Mouse (Mus musculus) forebrain, embryonic 15.5 days (tissue): Measurements from ENCODE around the gene H2afv. TPM values are rescaled to one million over a fixed set of nuclear protein-coding genes. Genes with fewer than 3 reads are reported as not detected.

Source experiments
- ATAC-seq: fragments of 200-750 bp; cut with Nextera tagmentation; replicated peaks from 2 replicates; pipeline ENCODE4 v1.8.0; 2017; ENCODE audit warnings: mild to moderate bottlenecking, moderate TSS enrichment, moderate library complexity
- H3K27ac ChIP-seq: fragments of 300-500 bp; sonication (generic); replicated peaks from 2 replicates; pipeline ENCODE4 v1.5.1; 2015; ENCODE audit warnings: mild to moderate bottlenecking, inconsistent platforms
- H3K27me3 ChIP-seq: fragments of 300-500 bp; sonication (generic); 2 replicates; pipeline ENCODE4 v1.6.1; 2015; ENCODE audit warnings: inconsistent platforms
- H3K36me3 ChIP-seq: fragments of 300-500 bp; sonication (generic); 2 replicates; pipeline ENCODE4 v1.6.1; 2015; ENCODE audit warnings: mild to moderate bottlenecking, inconsistent platforms
- H3K4me1 ChIP-seq: fragments of 300-500 bp; sonication (generic); 2 replicates; pipeline ENCODE4 v1.6.1; 2015; ENCODE audit warnings: inconsistent platforms
- H3K4me2 ChIP-seq: fragments of 300-500 bp; sonication (generic); replicated peaks from 2 replicates; pipeline ENCODE4 v1.6.1; 2015; ENCODE audit warnings: mild to moderate bottlenecking, inconsistent platforms
- H3K4me3 ChIP-seq: fragments of 300-500 bp; sonication (generic); 2 replicates; pipeline ENCODE4 v1.5.1; 2015; ENCODE audit warnings: mild to moderate bottlenecking, inconsistent platforms
- H3K9ac ChIP-seq: fragments of 300-500 bp; sonication (generic); replicated peaks from 2 replicates; pipeline ENCODE4 v1.6.1; 2015; ENCODE audit warnings: mild to moderate bottlenecking, inconsistent platforms
- H3K9me3 ChIP-seq: fragments of 300-500 bp; sonication (generic); 2 replicates; pipeline ENCODE4 v1.6.1; 2016; ENCODE audit warnings: inconsistent platforms
- WGBS: fragments of 180-500 bp; shearing (Covaris S2); methylation state at CpG from one replicate; pipeline ENCODE4 v1.1.7; 2015; ENCODE audit warnings: mixed read lengths; 5-methylcytosine and 5-hydroxymethylcytosine counted together
- microRNA-seq: library from miRNA; unstranded; fragments of <30 nt; microRNA quantifications from one replicate; pipeline ENCODE4, GENCODE M21; 2016
- polyA plus RNA-seq: library from polyadenylated mRNA; unstranded; fragments of >200 nt; fragmentation: Nextera tagmentation; extraction: Ambion mirVana; gene quantifications from 2 replicates; pipeline ENCODE4 v1.2.1, GENCODE M21; 2015

The H2afv gene
- polyA plus RNA-seq, 1 experiment from 2014 or later: 576 TPM

- H3K9ac ChIP-seq: no peak overlapping the region
- no peak overlapping the region for H3K27ac ChIP-seq
- peaks cover 49% of the 10 kb centered on the region for H3K36me3 ChIP-seq
- H3K4me3 ChIP-seq: no peak overlapping the region
- no peak for ATAC-seq
- 92% methylated on average over 6 of the region's 6 CpGs for WGBS
- no peaks in the 10 kb centered on the region for H3K27me3 ChIP-seq
- no peaks in the 10 kb centered on the region for H3K9me3 ChIP-seq
- no peak overlapping the region for H3K4me2 ChIP-seq
- H3K4me1 ChIP-seq: peaks cover 32% of the 10 kb centered on the region
Observed at GRCm38 (mm10) chr11:6392857-6393256, 51.4 kb downstream of the H2afv start.

GRCm38 (mm10) chr11:6391516-6392276 is 52.5 kb downstream of the H2afv start:
- Histone ChIP-seq H3K27me3 (no peaks in the 10 kb centered on the region), H3K9ac (no peak overlapping the region), H3K4me1 (peaks cover 32% of the 10 kb centered on the region), H3K4me3 (no peak overlapping the region), H3K27ac (no peak overlapping the region), H3K9me3 (no peaks in the 10 kb centered on the region), H3K4me2 (no peak overlapping the region), H3K36me3 (peaks cover 38% of the 10 kb centered on the region)
- no peak for ATAC-seq
- 93% methylated on average over 8 of the region's 8 CpGs for WGBS

GRCm38 (mm10) chr11:6390376-6391053 is 53.7 kb downstream of the H2afv start:
- WGBS: 80% methylated on average over 8 of the region's 8 CpGs
- peaks cover 32% of the 10 kb centered on the region for H3K4me1 ChIP-seq
- H3K4me3 ChIP-seq: peak overlapping the region; percentile 85
- H3K36me3 ChIP-seq: peaks cover 26% of the 10 kb centered on the region
- no peaks in the 10 kb centered on the region for H3K9me3 ChIP-seq
- peak overlapping the region; percentile 93 for H3K9ac ChIP-seq
- ATAC-seq: no peak
- H3K4me2 ChIP-seq: peak overlapping the region; percentile 80
- H3K27ac ChIP-seq: no peak overlapping the region
- H3K27me3 ChIP-seq: no peaks in the 10 kb centered on the region

GRCm38 (mm10) chr11:6389483-6389921 is 54.7 kb downstream of the H2afv start:
- H3K36me3 ChIP-seq: peaks cover 19% of the 10 kb centered on the region
- no peaks in the 10 kb centered on the region for H3K27me3 ChIP-seq
- peak overlapping the region; percentile 97 for H3K27ac ChIP-seq
- ATAC-seq: peak; percentile 34
- 0% methylated on average over 36 of the region's 43 CpGs for WGBS
- H3K9me3 ChIP-seq: no peaks in the 10 kb centered on the region
- H3K4me1 ChIP-seq: peaks cover 32% of the 10 kb centered on the region
- peak overlapping the region; percentile 80 for H3K4me2 ChIP-seq
- H3K9ac ChIP-seq: peak overlapping the region; percentile 93
- peak overlapping the region; percentile 85 for H3K4me3 ChIP-seq

- ATAC-seq: peak; percentile 98
- WGBS: 8% methylated on average over 45 of the region's 60 CpGs
- no peaks in the 10 kb centered on the region for H3K9me3 ChIP-seq
Observed at GRCm38 (mm10) chr11:6388726-6389413, 55.4 kb downstream of the H2afv start, which contains the start of gene Zmiz2. Gene Zmiz2, plus strand, starts transcription at chr11:6389074.

GRCm38 (mm10) chr11:6388126-6388725 is 56.0 kb downstream of the H2afv start:
- H3K4me3 ChIP-seq: peak overlapping the region; percentile 85
- peaks cover 17% of the 10 kb centered on the region for H3K36me3 ChIP-seq
- no peaks in the 10 kb centered on the region for H3K9me3 ChIP-seq
- H3K4me2 ChIP-seq: peak overlapping the region; percentile 39; the same call in 1 of the 2 replicates
- H3K4me1 ChIP-seq: peaks cover 24% of the 10 kb centered on the region
- H3K27me3 ChIP-seq: no peaks in the 10 kb centered on the region
- ATAC-seq: no peak
- no peak overlapping the region for H3K9ac ChIP-seq
- WGBS: 89% methylated on average over 6 of the region's 6 CpGs
- peak overlapping the region; percentile 97 for H3K27ac ChIP-seq

More at GRCm38 (mm10) chr11:6388726-6389413, 55.4 kb downstream of the H2afv start, which contains the start of gene Zmiz2:
- Histone ChIP-seq H3K27ac (peak within 1 kb of the TSS; percentile 97), H3K4me1 (peaks cover 25% of the 10 kb centered on the region), H3K4me2 (peak within 1 kb of the TSS; percentile 80), H3K36me3 (peaks cover 17% of the 10 kb centered on the region), H3K27me3 (no peaks in the 10 kb centered on the region), H3K9ac (peak within 1 kb of the TSS; percentile 93), H3K4me3 (peak within 1 kb of the TSS; percentile 85)

- no peaks in the 10 kb centered on the region for H3K4me1 ChIP-seq
- H3K4me3 ChIP-seq: no peak overlapping the region
- H3K9ac ChIP-seq: no peak overlapping the region
- H3K27me3 ChIP-seq: no peaks in the 10 kb centered on the region
- no peak overlapping the region for H3K27ac ChIP-seq
- 90% methylated on average over 6 of the region's 6 CpGs for WGBS
- ATAC-seq: no peak
- no peaks in the 10 kb centered on the region for H3K36me3 ChIP-seq
- H3K9me3 ChIP-seq: no peaks in the 10 kb centered on the region
- H3K4me2 ChIP-seq: no peak overlapping the region
Observed at GRCm38 (mm10) chr11:6380916-6381315, 63.3 kb downstream of the H2afv start.

Small RNA genes lying within 50 kb of the gene (microRNA-seq; reads per million reads assigned to microRNA genes)
- gene Gm22123: not detected
- 3.5 reads per million, percentile 10 among the genes with 10 or more reads in this experiment for gene Mir7651

Other genes starting within 250 kb of the H2afv start
- 0.52 and 0.82 TPM in 2 replicates for gene A730071L15Rik, start 244.4 kb downstream of the H2afv start, polyA plus RNA-seq
- 73.3 and 74.4 TPM in 2 replicates for gene Nudcd3, start 244.0 kb downstream of the H2afv start, polyA plus RNA-seq
- 0.04 TPM in 1 of 2 replicates, not detected in the other for gene Npc1l1, start 214.3 kb downstream of the H2afv start, polyA plus RNA-seq
- 82.5 and 83.6 TPM in 2 replicates for gene Ddx56, start 176.7 kb downstream of the H2afv start, polyA plus RNA-seq
- gene Tmed4, start 169.6 kb downstream of the H2afv start, polyA plus RNA-seq: 154 and 168 TPM in 2 replicates
- 88.0 and 88.7 TPM in 2 replicates for gene Ogdh, start 152.8 kb downstream of the H2afv start, polyA plus RNA-seq
- 38.7 and 38.8 TPM in 2 replicates for gene Zmiz2, start 55.4 kb downstream of the H2afv start, polyA plus RNA-seq
- 3,682 and 3,685 TPM in 2 replicates for gene Ppia, start 29.0 kb downstream of the H2afv start, polyA plus RNA-seq
- gene Purb, start 31.5 kb upstream of the H2afv start, polyA plus RNA-seq: 13.5 and 14.8 TPM in 2 replicates
- 0.34 and 0.41 TPM in 2 replicates for gene Myo1g, start 76.5 kb upstream of the H2afv start, polyA plus RNA-seq
- gene Ccm2, start 102.4 kb upstream of the H2afv start, polyA plus RNA-seq: 104 and 107 TPM in 2 replicates
- 66.9 and 67.4 TPM in 2 replicates for gene Nacad, start 161.6 kb upstream of the H2afv start, polyA plus RNA-seq
- gene Tbrg4, start 181.6 kb upstream of the H2afv start, polyA plus RNA-seq: 27.5 and 31.5 TPM in 2 replicates
- not detected in 2 replicates for gene Wap, start 194.2 kb upstream of the H2afv start, polyA plus RNA-seq
- gene Ramp3, start 214.1 kb upstream of the H2afv start, polyA plus RNA-seq: 4.1 and 6.7 TPM in 2 replicates